Mouse (Mus musculus) spleen, adult 2 months (tissue): ENCODE results near the gene Ccdc13. TPM values are rescaled to one million over a fixed set of nuclear protein-coding genes. Genes with fewer than 3 reads are reported as not detected.

ENCODE experiments used
- DNase-seq, 2 experiments: peaks; one replicate each; pipeline versions ENCODE4 v3.0.0 to v3.0.0-alpha.2; 2012 to 2021; ENCODE audit warnings: low spot score in 2 of 2, low read depth in 1 of 2
- H3K27ac ChIP-seq: fragments of 200-500 bp; 2 replicates; pipeline ENCODE4 v1.5.1; 2012; ENCODE audit warnings: low read length, inconsistent platforms; ENCODE audit not compliant: insufficient read depth
- H3K27me3 ChIP-seq: fragments of 200-500 bp; 2 replicates; pipeline ENCODE4 v1.6.1; 2012; ENCODE audit warnings: mild to moderate bottlenecking, moderate library complexity, low read length, inconsistent platforms; ENCODE audit not compliant: control insufficient read depth, insufficient read depth
- H3K36me3 ChIP-seq: fragments of 200-500 bp; 2 replicates; pipeline ENCODE4 v1.6.1; 2012; ENCODE audit warnings: mild to moderate bottlenecking, low read length, inconsistent platforms; ENCODE audit not compliant: control insufficient read depth, insufficient read depth
- H3K4me1 ChIP-seq: fragments of 200-500 bp; 2 replicates; pipeline ENCODE4 v1.6.1; 2011; ENCODE audit warnings: inconsistent platforms; ENCODE audit not compliant: control insufficient read depth, insufficient read depth, insufficient read length
- H3K4me3 ChIP-seq: fragments of 200-500 bp; 2 replicates; pipeline ENCODE4 v1.5.1; 2011; ENCODE audit warnings: mild to moderate bottlenecking, inconsistent platforms; ENCODE audit not compliant: insufficient read depth, insufficient read length; ENCODE audit errors: extremely low read depth
- CTCF ChIP-seq: fragments of 200-500 bp; IDR thresholded peaks from 2 replicates; pipeline ENCODE4 v1.5.1; 2011; ENCODE audit warnings: mild to moderate bottlenecking, inconsistent platforms; ENCODE audit not compliant: insufficient read depth, insufficient read length, insufficient replicate concordance; ENCODE audit errors: extremely low read depth
- POLR2A ChIP-seq: fragments of 200-500 bp; IDR thresholded peaks from 2 replicates; pipeline ENCODE4 v1.6.1; 2011; ENCODE audit warnings: low read depth, low read length, inconsistent platforms
- WGBS: fragments of 180-500 bp; shearing (Covaris S2); methylation state at CpG from one replicate; pipeline ENCODE4 v1.1.7; 2018; 5-methylcytosine and 5-hydroxymethylcytosine counted together
- polyA plus RNA-seq: library from polyadenylated mRNA; depleted of rRNA; stranded (reverse); fragments of >200 nt; gene quantifications from 2 replicates; pipeline ENCODE4 v1.2.3, GENCODE M21; 2012

Gene Ccdc13
- polyA plus RNA-seq, 1 experiment = not detected

GRCm38 (mm10) chr9:121847842-121848241 lies 8.6 kb upstream of the Ccdc13 start:
- DNase-seq = no peak
- WGBS = 77% methylated on average over 5 of the region's 5 CpGs
- Histone ChIP-seq H3K4me3 (no peak overlapping the region), H3K36me3 (peaks cover 8% of the 10 kb centered on the region), H3K27ac (no peak overlapping the region), H3K4me1 (no peaks in the 10 kb centered on the region), H3K27me3 (no peaks in the 10 kb centered on the region)
- TF ChIP-seq CTCF (no peak), POLR2A (no peak)

DNA sequence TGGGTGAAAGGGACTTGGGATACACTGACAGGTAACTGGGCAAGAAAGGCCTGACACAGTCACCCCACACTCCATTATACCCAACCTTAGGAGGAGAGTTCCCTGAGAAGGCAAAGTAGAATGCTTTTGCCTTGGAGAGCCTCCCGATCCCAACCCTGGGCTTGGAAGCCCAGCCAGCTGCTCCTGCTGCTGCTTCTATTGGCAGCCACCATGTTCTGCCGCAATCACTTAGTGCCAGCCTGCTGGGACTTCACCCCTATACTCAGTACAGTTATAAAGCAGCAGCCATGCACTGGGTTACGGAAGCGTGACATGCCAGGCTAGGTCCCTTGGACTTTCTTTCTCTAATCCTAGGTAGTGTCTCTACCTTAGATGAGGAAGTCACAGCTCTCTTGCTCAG lies 7.9 kb upstream of the Ccdc13 start:
- DNase-seq = no peak
- Histone ChIP-seq H3K4me3 (no peak overlapping the region), H3K36me3 (peaks cover 8% of the 10 kb centered on the region), H3K4me1 (no peaks in the 10 kb centered on the region), H3K27ac (no peak overlapping the region), H3K27me3 (no peaks in the 10 kb centered on the region)
- WGBS = 94% methylated on average over 4 of the region's 4 CpGs
- TF ChIP-seq CTCF = no peak
- no peak for TF ChIP-seq POLR2A

GRCm38 (mm10) chr9:121846526-121847118 lies 7.4 kb upstream of the Ccdc13 start:
- Histone ChIP-seq H3K27ac (no peak overlapping the region), H3K4me1 (no peaks in the 10 kb centered on the region), H3K4me3 (no peak overlapping the region), H3K36me3 (peaks cover 4% of the 10 kb centered on the region), H3K27me3 (no peaks in the 10 kb centered on the region)
- DNase-seq = no peak
- peak; percentile 51; the same call in 1 of the 2 replicates for TF ChIP-seq CTCF
- no peak for TF ChIP-seq POLR2A
- 28% methylated on average over 10 of the region's 10 CpGs for WGBS

GRCm38 (mm10) chr9:121842914-121843313 lies 3.7 kb upstream of the Ccdc13 start:
- no peaks in the 10 kb centered on the region for H3K4me1 ChIP-seq
- TF ChIP-seq POLR2A (no peak), CTCF (no peak)
- no peaks in the 10 kb centered on the region for H3K27me3 ChIP-seq
- H3K4me3 ChIP-seq = no peak overlapping the region
- 88% methylated on average over 2 of the region's 2 CpGs for WGBS
- H3K27ac ChIP-seq = no peak overlapping the region
- H3K36me3 ChIP-seq = no peaks in the 10 kb centered on the region
- no peak for DNase-seq

DNA sequence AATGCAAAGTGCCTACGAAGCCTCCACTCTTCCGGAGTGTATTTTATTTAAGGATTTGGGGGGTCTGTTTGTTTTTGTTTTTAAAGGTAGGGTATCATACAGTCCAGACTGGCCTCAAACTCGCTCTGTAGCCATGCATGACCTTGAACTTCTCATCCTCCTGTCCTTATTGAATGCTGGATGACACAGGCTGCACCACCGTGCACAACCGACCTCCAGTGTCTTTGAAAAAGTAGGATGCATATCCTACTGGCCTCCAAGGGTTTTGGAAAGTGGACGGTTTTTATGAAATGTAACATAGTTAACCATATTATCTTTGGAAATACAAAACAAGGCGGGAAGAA lies 333 bp upstream of the Ccdc13 start:
- Histone ChIP-seq H3K36me3 (no peaks in the 10 kb centered on the region), H3K4me3 (peak overlapping the region; percentile 45; the same call in 1 of the 2 replicates), H3K4me1 (no peaks in the 10 kb centered on the region), H3K27me3 (no peaks in the 10 kb centered on the region), H3K27ac (no peak overlapping the region)
- DNase-seq = no peak
- TF ChIP-seq CTCF = no peak
- no peak for TF ChIP-seq POLR2A
- 45% methylated on average over 7 of the region's 7 CpGs for WGBS

- no peak for TF ChIP-seq CTCF
- TF ChIP-seq POLR2A = no peak
- Histone ChIP-seq H3K27ac (no peak overlapping the region), H3K4me3 (no peak overlapping the region), H3K4me1 (no peaks in the 10 kb centered on the region), H3K27me3 (no peaks in the 10 kb centered on the region), H3K36me3 (no peaks in the 10 kb centered on the region)
- DNase-seq = no peak
- WGBS = 87% methylated on average over 6 of the region's 6 CpGs
Measured at GRCm38 (mm10) chr9:121838008-121838407, 1.3 kb downstream of the Ccdc13 start.

DNA sequence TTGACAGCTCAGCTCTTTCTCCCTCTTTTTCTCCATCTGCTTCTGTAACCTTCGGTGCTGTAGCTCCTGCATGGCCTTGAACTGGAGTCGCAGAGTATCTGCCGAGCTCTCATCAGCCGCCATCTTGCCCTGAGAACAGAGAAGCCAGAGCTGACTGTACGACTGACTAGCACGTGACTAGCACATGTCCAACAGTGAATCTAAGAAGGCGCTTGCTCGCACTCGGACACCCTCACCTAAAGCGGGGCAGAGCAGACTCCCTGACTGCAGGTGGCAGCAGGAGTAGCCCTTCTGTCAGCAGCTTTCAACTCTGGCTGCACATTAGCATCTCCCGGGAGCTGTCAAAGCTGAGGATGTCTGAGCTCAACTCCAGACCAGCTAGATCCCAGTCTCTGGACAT lies 5.4 kb downstream of the Ccdc13 start:
- H3K27ac ChIP-seq = no peak overlapping the region
- TF ChIP-seq CTCF (no peak), POLR2A (no peak)
- H3K27me3 ChIP-seq = no peaks in the 10 kb centered on the region
- 89% methylated on average over 11 of the region's 11 CpGs for WGBS
- no peak overlapping the region for H3K4me3 ChIP-seq
- no peaks in the 10 kb centered on the region for H3K4me1 ChIP-seq
- no peaks in the 10 kb centered on the region for H3K36me3 ChIP-seq
- no peak for DNase-seq
